Mouse (Mus musculus) liver, adult 2 months (tissue): Measurements from ENCODE around the gene Inpp4b. TPM values are rescaled to one million over a fixed set of nuclear protein-coding genes. Genes with fewer than 3 reads are reported as not detected.
"Not testable (repeated sequence)": the region's sequence is repeated elsewhere in the genome, so short reads cannot be mapped to it uniquely, and the experiment has no call there.

Experiments used
- DNase-seq: peaks from one replicate; pipeline ENCODE4 v3.0.0-alpha.2; 2011; ENCODE audit warnings: low read depth, low spot score; ENCODE audit errors: extremely low read depth
- H3K27ac ChIP-seq: fragments of 200-500 bp; replicated peaks from 2 replicates; pipeline ENCODE4 v1.5.1; 2012; ENCODE audit warnings: low read depth, mild to moderate bottlenecking, control low read depth, inconsistent platforms, low read length; ENCODE audit not compliant: insufficient read depth
- H3K27me3 ChIP-seq: fragments of 200-500 bp; 2 replicates; pipeline ENCODE4 v1.6.1; 2012; ENCODE audit warnings: mild to moderate bottlenecking, moderate library complexity, low read length, inconsistent platforms; ENCODE audit not compliant: control insufficient read depth, insufficient read depth
- H3K36me3 ChIP-seq: fragments of 200-500 bp; 2 replicates; pipeline ENCODE4 v1.6.1; 2012; ENCODE audit warnings: low read length, inconsistent platforms; ENCODE audit not compliant: control insufficient read depth, insufficient read depth
- H3K4me1 ChIP-seq: fragments of 200-500 bp; 2 replicates; pipeline ENCODE4 v1.6.1; 2011; ENCODE audit warnings: low read length; ENCODE audit not compliant: control insufficient read depth, insufficient read depth
- H3K4me3 ChIP-seq: fragments of 200-500 bp; 2 replicates; pipeline ENCODE4 v1.5.1; 2011; ENCODE audit warnings: low read depth, mild to moderate bottlenecking, control low read depth, low read length, moderate library complexity; ENCODE audit not compliant: insufficient read depth
- H3K79me2 ChIP-seq: fragments of 200-500 bp; 2 replicates; pipeline ENCODE4 v1.6.1; 2012; ENCODE audit warnings: inconsistent platforms, mild to moderate bottlenecking, low read length, moderate library complexity; ENCODE audit not compliant: control insufficient read depth, insufficient read depth
- H3K9ac ChIP-seq: fragments of 200-500 bp; 2 replicates; pipeline ENCODE4 v1.6.1; 2012; ENCODE audit warnings: low read depth, mild to moderate bottlenecking, control low read depth, inconsistent platforms, low read length
- CTCF ChIP-seq: fragments of 200-500 bp; IDR thresholded peaks from 2 replicates; pipeline ENCODE4 v1.5.1; 2011; ENCODE audit warnings: low read depth, low read length, control low read depth
- POLR2A ChIP-seq: fragments of 200-500 bp; IDR thresholded peaks from 2 replicates; pipeline ENCODE4 v1.6.1; 2011; ENCODE audit warnings: low read length, control low read depth; ENCODE audit not compliant: insufficient read depth; ENCODE audit errors: extremely low read depth
- WGBS: fragments of 180-500 bp; shearing (Covaris S2); methylation state at CpG from one replicate; pipeline ENCODE4 v1.1.7; 2018; 5-methylcytosine and 5-hydroxymethylcytosine counted together
- polyA plus RNA-seq: library from polyadenylated mRNA; depleted of rRNA; stranded (reverse); fragments of >200 nt; gene quantifications from 2 replicates; pipeline ENCODE4 v1.2.3, GENCODE M21; 2012
- total RNA-seq: library from RNA; depleted of rRNA; stranded (reverse); fragments of >200 nt; gene quantifications from 2 replicates; pipeline ENCODE4 v1.2.3, GENCODE M21; 2014

The Inpp4b gene
- total and polyA plus RNA-seq, 2 experiments, result 0.20 to 3.6 TPM

- H3K4me3 ChIP-seq, result no peak overlapping the region
- DNase-seq, result no peak
- H3K79me2 ChIP-seq, result no peaks in the 10 kb centered on the region
- no peaks in the 10 kb centered on the region for H3K4me1 ChIP-seq
- H3K9ac ChIP-seq, result no peak overlapping the region
- no peak for TF ChIP-seq POLR2A
- TF ChIP-seq CTCF, result no peak
- no peaks in the 10 kb centered on the region for H3K36me3 ChIP-seq
- H3K27me3 ChIP-seq, result no peaks in the 10 kb centered on the region
- no peak overlapping the region for H3K27ac ChIP-seq
Measured at GRCm38 (mm10) chr8:82079267-82079666, 736.9 kb downstream of the Inpp4b start.

DNA sequence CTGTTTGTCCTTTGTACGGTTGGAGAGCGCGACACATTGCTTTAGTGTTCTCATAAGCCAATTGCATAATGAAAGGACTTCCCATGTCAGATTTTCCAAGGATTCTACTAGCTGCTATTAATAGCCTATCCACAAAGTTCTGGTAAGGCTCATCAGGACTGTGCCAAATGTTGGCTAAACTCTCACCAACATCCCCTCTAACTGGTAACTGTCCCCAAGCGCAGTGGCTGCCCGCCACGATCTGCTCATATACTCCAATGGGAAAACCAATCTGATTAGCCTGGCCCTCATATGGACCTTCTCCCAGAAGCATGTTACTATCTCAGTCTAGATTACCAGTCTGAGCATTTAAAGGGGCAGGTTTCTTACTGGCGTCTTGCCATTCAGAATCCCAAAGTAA is 744.3 kb downstream of the Inpp4b start:
- H3K27me3 ChIP-seq, H3K4me3 ChIP-seq, H3K79me2 ChIP-seq, H3K36me3 ChIP-seq, DNase-seq, H3K9ac ChIP-seq, H3K4me1 ChIP-seq, H3K27ac ChIP-seq: not testable (repeated sequence)
- 95% methylated on average over 7 of the region's 7 CpGs for WGBS

DNA sequence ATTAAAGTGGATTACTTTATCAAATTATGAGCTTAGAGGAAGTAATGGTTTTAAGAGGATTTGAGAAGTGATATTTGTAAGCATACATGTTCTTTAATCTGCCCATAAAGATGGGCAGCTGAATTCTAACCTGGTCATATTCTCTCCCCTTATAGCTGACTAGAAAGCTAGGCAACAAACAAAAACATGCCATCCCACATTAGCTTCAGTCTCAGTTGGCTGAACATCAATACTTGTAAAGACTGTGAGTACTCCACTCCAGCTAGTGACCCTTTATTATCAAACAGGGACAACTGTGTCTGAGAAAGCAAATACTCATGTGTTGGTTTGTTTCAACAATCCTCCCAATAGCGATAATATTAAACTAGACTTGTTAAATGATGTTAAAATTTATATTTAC is 748.5 kb downstream of the Inpp4b start:
- TF ChIP-seq POLR2A, result no peak
- no peak for TF ChIP-seq CTCF
- Histone ChIP-seq H3K27me3 (no peaks in the 10 kb centered on the region), H3K27ac (no peak overlapping the region), H3K4me3 (no peak overlapping the region), H3K36me3 (no peaks in the 10 kb centered on the region), H3K4me1 (no peaks in the 10 kb centered on the region), H3K9ac (no peak overlapping the region), H3K79me2 (no peaks in the 10 kb centered on the region)
- DNase-seq, result no peak
- 69% methylated on average over 1 of the region's 1 CpGs for WGBS

DNA sequence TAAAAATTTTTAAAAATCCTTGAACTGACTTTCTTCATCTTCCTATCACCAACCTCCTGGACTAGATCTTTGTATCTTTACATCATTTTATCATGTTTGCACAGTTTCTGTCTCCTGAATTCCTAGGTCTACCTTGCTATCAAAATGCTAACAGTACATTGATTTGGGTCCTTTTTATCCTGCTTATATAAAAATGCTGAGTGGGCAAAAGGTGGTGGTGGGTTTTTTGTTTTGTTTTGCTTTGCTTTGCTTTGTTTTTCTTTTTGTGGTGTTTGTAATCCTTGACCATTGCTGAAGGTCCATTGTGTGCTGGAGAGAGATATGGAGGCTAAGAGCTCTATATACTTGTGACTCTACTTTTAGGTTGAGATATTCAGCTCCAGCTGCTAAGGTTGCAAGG is 750.9 kb downstream of the Inpp4b start:
- no peaks in the 10 kb centered on the region for H3K4me1 ChIP-seq
- no peak overlapping the region for H3K4me3 ChIP-seq
- no peak overlapping the region for H3K27ac ChIP-seq
- no peaks in the 10 kb centered on the region for H3K79me2 ChIP-seq
- H3K36me3 ChIP-seq, result no peaks in the 10 kb centered on the region
- no peak overlapping the region for H3K9ac ChIP-seq
- TF ChIP-seq CTCF (no peak), POLR2A (no peak)
- H3K27me3 ChIP-seq, result no peaks in the 10 kb centered on the region
- no peak for DNase-seq

- H3K27ac ChIP-seq, result no peak overlapping the region
- H3K9ac ChIP-seq, result no peak overlapping the region
- no peak for DNase-seq
- H3K36me3 ChIP-seq, result no peaks in the 10 kb centered on the region
- no peaks in the 10 kb centered on the region for H3K79me2 ChIP-seq
- no peaks in the 10 kb centered on the region for H3K4me1 ChIP-seq
- no peak for TF ChIP-seq POLR2A
- no peak for TF ChIP-seq CTCF
- H3K4me3 ChIP-seq, result no peak overlapping the region
- H3K27me3 ChIP-seq, result no peaks in the 10 kb centered on the region
Measured at GRCm38 (mm10) chr8:82104560-82104959, 762.2 kb downstream of the Inpp4b start.

- Histone ChIP-seq H3K79me2 (no peaks in the 10 kb centered on the region), H3K4me1 (no peaks in the 10 kb centered on the region)
- 93% methylated on average over 3 of the region's 3 CpGs for WGBS
Measured at GRCm38 (mm10) chr8:82106131-82106530, 763.8 kb downstream of the Inpp4b start.

More at GRCm38 (mm10) chr8:82106131-82106530, 763.8 kb downstream of the Inpp4b start:
- Histone ChIP-seq H3K36me3 (no peaks in the 10 kb centered on the region), H3K9ac (no peak overlapping the region), H3K27ac (no peak overlapping the region), H3K4me3 (no peak overlapping the region), H3K27me3 (no peaks in the 10 kb centered on the region)
- no peak for TF ChIP-seq CTCF
- no peak for TF ChIP-seq POLR2A
- DNase-seq, result no peak
